Mouse (Mus musculus) CH12.LX (cell line): ENCODE results near the gene Car11.

Experiments
- CTCF ChIP-seq, 2 experiments: IDR thresholded peaks in 1 of 2; conservative IDR thresholded peaks in 1 of 2; 2 replicates each; pipeline ENCODE4 v1.5.1; 2011 to 2012; ENCODE audit warnings: low read depth in 2 of 2, low read length in 2 of 2, improper control_type of control experiment in 1 of 2, inconsistent platforms in 1 of 2, mild to moderate bottlenecking in 1 of 2, moderate library complexity in 1 of 2
- E2F4 ChIP-seq: IDR thresholded peaks from 2 replicates; pipeline ENCODE4 v1.6.1; 2011; ENCODE audit warnings: low read depth, low read length, improper control_type of control experiment; ENCODE audit not compliant: insufficient replicate concordance
- EP300 ChIP-seq: IDR thresholded peaks from 2 replicates; pipeline ENCODE4 v1.6.1; 2011; ENCODE audit warnings: low read length, improper control_type of control experiment
- ETS1 ChIP-seq: conservative IDR thresholded peaks from 2 replicates; pipeline ENCODE4 v1.6.1; 2012; ENCODE audit warnings: low read depth, mild to moderate bottlenecking, inconsistent platforms, low read length, improper control_type of control experiment, moderate library complexity
- MAZ ChIP-seq: IDR thresholded peaks from 2 replicates; pipeline ENCODE4 v1.6.1; 2012; ENCODE audit warnings: low read depth, mild to moderate bottlenecking, inconsistent platforms, low read length, improper control_type of control experiment, moderate library complexity
- POLR2A ChIP-seq: IDR thresholded peaks from 2 replicates; pipeline ENCODE4 v1.6.1; 2011; ENCODE audit warnings: low read depth, mild to moderate bottlenecking, improper control_type of control experiment, low read length
- RAD21 ChIP-seq: IDR thresholded peaks from 2 replicates; pipeline ENCODE4 v1.6.1; 2011; ENCODE audit warnings: low read depth, mild to moderate bottlenecking, low read length, improper control_type of control experiment, moderate library complexity
- SMC3 ChIP-seq: IDR thresholded peaks from 2 replicates; pipeline ENCODE4 v1.6.1; 2011; ENCODE audit warnings: low read depth, low read length, improper control_type of control experiment
- TCF12 ChIP-seq: IDR thresholded peaks from 2 replicates; pipeline ENCODE4 v1.6.1; 2014; ENCODE audit warnings: low read depth, mild to moderate bottlenecking, inconsistent platforms, low read length, improper control_type of control experiment
- UBTF ChIP-seq: IDR thresholded peaks from 2 replicates; pipeline ENCODE4 v1.6.1; 2012; ENCODE audit warnings: low read depth, mild to moderate bottlenecking, inconsistent platforms, low read length, improper control_type of control experiment, moderate library complexity
- USF1 ChIP-seq: IDR thresholded peaks from 2 replicates; pipeline ENCODE4 v1.6.1; 2014; ENCODE audit warnings: low read depth, mild to moderate bottlenecking, inconsistent platforms, low read length, improper control_type of control experiment
- ZC3H11A ChIP-seq: IDR thresholded peaks from 2 replicates; pipeline ENCODE4 v1.6.1; 2012; ENCODE audit warnings: low read depth, mild to moderate bottlenecking, inconsistent platforms, low read length, improper control_type of control experiment
- ZKSCAN1 ChIP-seq: IDR thresholded peaks from 2 replicates; pipeline ENCODE4 v1.6.1; 2012; ENCODE audit warnings: low read depth, inconsistent platforms, low read length, improper control_type of control experiment, borderline replicate concordance
- ZMIZ1 ChIP-seq: IDR thresholded peaks from 2 replicates; pipeline ENCODE4 v1.6.1; 2012; ENCODE audit warnings: low read depth, mild to moderate bottlenecking, inconsistent platforms, low read length, improper control_type of control experiment

- TF ChIP-seq RAD21: no peak
- TF ChIP-seq ZKSCAN1: no peak
- no peak for TF ChIP-seq CTCF (conservative IDR thresholded peaks at IDR 0.05 in 1 of 2, IDR thresholded peaks at IDR 0.05 in 1 of 2; ENCODE audit: low read depth in 2 of 2, low read length in 2 of 2)
- TF ChIP-seq TCF12: no peak
- no peak for TF ChIP-seq SMC3
- TF ChIP-seq ZC3H11A: no peak
- TF ChIP-seq E2F4: no peak
- no peak for TF ChIP-seq ETS1
- no peak for TF ChIP-seq POLR2A
- no peak for TF ChIP-seq USF1
- no peak for TF ChIP-seq ZMIZ1
- no peak for TF ChIP-seq UBTF
- no peak for TF ChIP-seq EP300
- no peak for TF ChIP-seq MAZ
Observed at GRCm38 (mm10) chr7:45715741-45716459, 16.3 kb downstream of the Car11 start.
